Mouse (Mus musculus) heart, adult 2 months (tissue): ENCODE measurements around the gene Gm45234. TPM values are rescaled to one million over a fixed set of nuclear protein-coding genes. Genes with fewer than 3 reads are reported as not detected.

ENCODE experiments used
- DNase-seq, 2 experiments: peaks; one replicate each; pipeline ENCODE4 v3.0.0; 2021
- H3K27ac ChIP-seq: fragments of 200-600 bp; 2 replicates; pipeline ENCODE4 v1.8.1; 2022
- H3K27me3 ChIP-seq: fragments of 200-500 bp; 2 replicates; pipeline ENCODE4 v1.6.1; 2012; ENCODE audit warnings: mild to moderate bottlenecking, low read length, inconsistent platforms, mixed read lengths; ENCODE audit not compliant: control insufficient read depth, insufficient read depth
- H3K36me3 ChIP-seq: fragments of 200-500 bp; 2 replicates; pipeline ENCODE4 v1.6.1; 2012; ENCODE audit warnings: low read length, inconsistent platforms; ENCODE audit not compliant: control insufficient read depth, insufficient read depth
- H3K4me1 ChIP-seq: fragments of 200-500 bp; 2 replicates; pipeline ENCODE4 v1.6.1; 2011; ENCODE audit warnings: low read length; ENCODE audit not compliant: control insufficient read depth, insufficient read depth
- H3K4me3 ChIP-seq: fragments of 200-600 bp; 2 replicates; pipeline ENCODE4 v1.8.1; 2022
- H3K79me2 ChIP-seq: fragments of 200-500 bp; replicated peaks from 2 replicates; pipeline ENCODE4 v1.6.1; 2012; ENCODE audit warnings: mild to moderate bottlenecking, inconsistent platforms, low read length, moderate library complexity, mixed read lengths; ENCODE audit not compliant: control insufficient read depth, insufficient read depth
- H3K9ac ChIP-seq: fragments of 200-500 bp; 2 replicates; pipeline ENCODE4 v1.6.1; 2012; ENCODE audit warnings: low read depth, mild to moderate bottlenecking, control low read depth, inconsistent platforms, low read length, mixed read lengths
- CTCF ChIP-seq: fragments of 200-600 bp; IDR thresholded peaks from 2 replicates; pipeline ENCODE4 v1.8.1; 2022; ENCODE audit warnings: antibody characterized with exemption, mild to moderate bottlenecking, moderate library complexity
- EP300 ChIP-seq: fragments of 200-500 bp; IDR thresholded peaks from 2 replicates; pipeline ENCODE4 v1.6.1; 2011; ENCODE audit warnings: low read depth, low read length, control low read depth; ENCODE audit not compliant: insufficient read depth
- POLR2A ChIP-seq: fragments of 200-500 bp; IDR thresholded peaks from 2 replicates; pipeline ENCODE4 v1.6.1; 2011; ENCODE audit warnings: mild to moderate bottlenecking, low read depth, low read length, control low read depth; ENCODE audit not compliant: insufficient read depth
- WGBS: fragments of 180-500 bp; shearing (Covaris S2); methylation state at CpG from one replicate; pipeline ENCODE4 v1.1.7; 2018; 5-methylcytosine and 5-hydroxymethylcytosine counted together
- intact Hi-C: fragments of 180-260 bp; cut with DNase I; formaldehyde crosslinking; loops from one replicate; pipeline ENCODE4 v1.15.1; 2025
- polyA plus RNA-seq: library from polyadenylated mRNA; depleted of rRNA; stranded (reverse); fragments of >200 nt; gene quantifications from 2 replicates; pipeline ENCODE4 v1.2.3, GENCODE M21; 2012
- total RNA-seq, 2 experiments: library from RNA; stranded (reverse); gene quantifications; 2 replicates each; pipeline ENCODE4 v1.2.3; 2021

Gene Gm45234
- total and polyA plus RNA-seq, 3 experiments = 1.9 TPM; not detected in 2

- no peaks in the 10 kb centered on the region for H3K4me1 ChIP-seq
- H3K79me2 ChIP-seq = no peaks in the 10 kb centered on the region
- TF ChIP-seq CTCF (no peak), POLR2A (no peak), EP300 (no peak)
- no peak overlapping the region for H3K9ac ChIP-seq
- WGBS = 87% methylated on average over 3 of the region's 3 CpGs
- no peak overlapping the region for H3K27ac ChIP-seq
- H3K36me3 ChIP-seq = no peaks in the 10 kb centered on the region
- no peak overlapping the region for H3K4me3 ChIP-seq
- H3K27me3 ChIP-seq = no peaks in the 10 kb centered on the region
- no peak for DNase-seq
- intact Hi-C loops = no loop called here
Observed at GRCm38 (mm10) chr6:124734417-124734816, 21.4 kb downstream of the Gm45234 start.

- no peak overlapping the region; the same call in 1 of the 2 replicates for H3K9ac ChIP-seq
- intact Hi-C loops = no loop called here
- H3K27me3 ChIP-seq = no peaks in the 10 kb centered on the region
- no peaks in the 10 kb centered on the region for H3K4me1 ChIP-seq
- 56% methylated on average over 19 of the region's 19 CpGs for WGBS
- H3K36me3 ChIP-seq = no peaks in the 10 kb centered on the region
- no peak overlapping the region for H3K4me3 ChIP-seq
- peak; percentile 64 to 83 for DNase-seq
- TF ChIP-seq EP300 (no peak), CTCF (no peak), POLR2A (no peak; the same call in 1 of the 2 replicates)
- no peaks in the 10 kb centered on the region for H3K79me2 ChIP-seq
- H3K27ac ChIP-seq = no peak overlapping the region; the same call in 1 of the 2 replicates
Observed at GRCm38 (mm10) chr6:124732476-124733370, 23.1 kb downstream of the Gm45234 start.

GRCm38 (mm10) chr6:124731038-124731437, 24.8 kb downstream of the Gm45234 start:
- Histone ChIP-seq H3K4me1 (no peaks in the 10 kb centered on the region), H3K9ac (no peak overlapping the region), H3K27me3 (no peaks in the 10 kb centered on the region), H3K36me3 (no peaks in the 10 kb centered on the region), H3K4me3 (no peak overlapping the region), H3K27ac (no peak overlapping the region), H3K79me2 (no peaks in the 10 kb centered on the region)
- 88% methylated on average over 7 of the region's 7 CpGs for WGBS
- intact Hi-C loops = no loop called here
- no peak for DNase-seq
- TF ChIP-seq EP300 = no peak
- no peak for TF ChIP-seq POLR2A

GRCm38 (mm10) chr6:124729850-124730705, 25.7 kb downstream of the Gm45234 start:
- H3K27ac ChIP-seq = no peak overlapping the region
- H3K9ac ChIP-seq = no peak overlapping the region
- TF ChIP-seq EP300 (no peak), CTCF (no peak), POLR2A (no peak)
- peak in 1 of 2 experiments; percentile 48 for DNase-seq
- no peaks in the 10 kb centered on the region for H3K27me3 ChIP-seq
- H3K4me1 ChIP-seq = no peaks in the 10 kb centered on the region
- no peaks in the 10 kb centered on the region for H3K36me3 ChIP-seq
- no peaks in the 10 kb centered on the region for H3K79me2 ChIP-seq
- intact Hi-C loops = no loop called here
- no peak overlapping the region for H3K4me3 ChIP-seq
- whole genome bisulfite sequencing = 46% methylated on average over 8 of the region's 8 CpGs

- TF ChIP-seq CTCF = no peak
- no peak for TF ChIP-seq POLR2A
- no peak for TF ChIP-seq EP300
- Histone ChIP-seq H3K4me1 (no peaks in the 10 kb centered on the region), H3K4me3 (no peak overlapping the region), H3K27me3 (no peaks in the 10 kb centered on the region), H3K27ac (no peak overlapping the region), H3K79me2 (no peaks in the 10 kb centered on the region), H3K36me3 (no peaks in the 10 kb centered on the region), H3K9ac (no peak overlapping the region)
- DNase-seq = no peak
- intact Hi-C loops = no loop called here
- 83% methylated on average over 10 of the region's 10 CpGs for WGBS
Observed at GRCm38 (mm10) chr6:124728621-124729020, 27.2 kb downstream of the Gm45234 start.
